Mouse (Mus musculus) megakaryocyte-erythroid progenitor cell, adult 5-6 weeks (primary cell): ENCODE data around the gene Syt6. TPM values are rescaled to one million over a fixed set of nuclear protein-coding genes. Genes with fewer than 3 reads are reported as not detected.

Experiments used
- ATAC-seq: replicated peaks from 2 replicates; pipeline ENCODE4 v1.8.0; 2016; ENCODE audit warnings: mild to moderate bottlenecking, inconsistent platforms; ENCODE audit not compliant: severe bottlenecking, poor library complexity, low FRiP score, low TSS enrichment
- total RNA-seq, 2 experiments: library from RNA; stranded (forward) in 1 of 2; stranded (reverse) in 1 of 2; fragments of 200-1000, 215-1000 nt in 1 of 2; fragments of >200 nt in 1 of 2; fragmentation: Nextera tagmentation in 1 of 2; gene quantifications; 2 replicates each; pipeline ENCODE4 v1.2.3; 2014 to 2017

The Syt6 gene
- total RNA-seq (2014; fragmentation: Nextera tagmentation) (not detected in 2 replicates), total RNA-seq (2017) (not detected in 2 replicates)

- no peak for ATAC-seq
These were observed at the start of gene Syt6 for GRCm38 (mm10) chr3:103575156-103575892. Gene Syt6 (plus strand): TSS chr3:103575231.

- ATAC-seq = no peak
These were observed 48.8 kb upstream of the Syt6 start for GRCm38 (mm10) chr3:103526201-103526704.

GRCm38 (mm10) chr3:103526864-103527263 lies 48.2 kb upstream of the Syt6 start:
- ATAC-seq = no peak

GRCm38 (mm10) chr3:103534036-103534435 lies 41.0 kb upstream of the Syt6 start:
- ATAC-seq = no peak

GRCm38 (mm10) chr3:103535207-103535606 lies 39.8 kb upstream of the Syt6 start:
- no peak for ATAC-seq

- no peak for ATAC-seq
These were observed 35.9 kb upstream of the Syt6 start for GRCm38 (mm10) chr3:103539148-103539547.

GRCm38 (mm10) chr3:103546166-103546565 lies 28.9 kb upstream of the Syt6 start:
- no peak for ATAC-seq

GRCm38 (mm10) chr3:103546626-103547025 lies 28.4 kb upstream of the Syt6 start:
- no peak for ATAC-seq

- ATAC-seq = no peak
These were observed 24.8 kb upstream of the Syt6 start for GRCm38 (mm10) chr3:103550236-103550635.

- ATAC-seq = no peak
These were observed 7.8 kb upstream of the Syt6 start for GRCm38 (mm10) chr3:103567226-103567625.

- no peak for ATAC-seq
These were observed 2.5 kb upstream of the Syt6 start for GRCm38 (mm10) chr3:103572526-103572925.

- ATAC-seq = no peak
These were observed 1.8 kb upstream of the Syt6 start for GRCm38 (mm10) chr3:103573106-103573790.

GRCm38 (mm10) chr3:103573791-103574166 lies 1.3 kb upstream of the Syt6 start:
- peak; percentile 80 for ATAC-seq

- no peak for ATAC-seq
These were observed 370 bp upstream of the Syt6 start for GRCm38 (mm10) chr3:103574566-103575155.

GRCm38 (mm10) chr3:103575893-103576641 lies 1.0 kb downstream of the Syt6 start:
- ATAC-seq = no peak

- no peak for ATAC-seq
These were observed 12.1 kb downstream of the Syt6 start for GRCm38 (mm10) chr3:103587136-103587535.

- ATAC-seq = no peak
These were observed 12.6 kb downstream of the Syt6 start for GRCm38 (mm10) chr3:103587672-103588071.

- ATAC-seq = no peak
These were observed 14.6 kb downstream of the Syt6 start for GRCm38 (mm10) chr3:103589636-103590035.

- ATAC-seq = no peak
These were observed 17.6 kb downstream of the Syt6 start for GRCm38 (mm10) chr3:103592636-103593035.

- ATAC-seq = no peak; the same call in 1 of the 2 replicates
These were observed 18.6 kb downstream of the Syt6 start for GRCm38 (mm10) chr3:103593631-103594030.
